8 mouse cellular contexts compared by ENCODE assay signal in genomic region chr8:125950007-125950940, GRCm38 (mm10). TPM values are rescaled to one million over a fixed set of nuclear protein-coding genes. Genes with fewer than 3 reads are reported as not detected.
DNase-seq lines count a peak whose midpoint lies in the region; ATAC-seq lines count a peak whose summit lies in the region.

No protein-coding gene starts in this region.

- no peak overlapping the region for H3K4me3 ChIP-seq in hindbrain, embryonic 13.5 days

- no peak overlapping the region for H3K27ac ChIP-seq in hindbrain, embryonic 13.5 days

- H3K27me3 ChIP-seq in hindbrain, embryonic 13.5 days = peaks cover 10% of the 10 kb centered on the region; the same call in 1 of the 2 replicates

- H3K9ac ChIP-seq in hindbrain, embryonic 13.5 days = no peak overlapping the region

- ATAC-seq in hindbrain, embryonic 13.5 days (ENCODE audit: low FRiP score) = peak; percentile 86

- no peaks in the 10 kb centered on the region for H3K36me3 ChIP-seq in hindbrain, embryonic 13.5 days

- DNase-seq in R1 (ENCODE audit: low read depth, low spot score) = peak; percentile 96
- peak; percentile 78 to 89 for DNase-seq in cerebellum, postnatal 25 days
- DNase-seq in frontal cortex, postnatal 25 days (ENCODE audit: low spot score in 2 of 2) = peak; percentile 54 to 76
- peak; percentile 82 to 96 for DNase-seq in layer of hippocampus, postnatal 14 days (ENCODE audit: low spot score in 2 of 2)
- peak; percentile 86 for DNase-seq in lung, postnatal 14 days
- peak; percentile 97 for DNase-seq in retina, postnatal 1 day
- DNase-seq in urinary bladder, adult 18-20 months (ENCODE audit: low spot score in 2 of 2) = peak; percentile 34 to 70

- no peaks in the 10 kb centered on the region for H3K4me1 ChIP-seq in hindbrain, embryonic 13.5 days (replicated peaks)

- H3K4me2 ChIP-seq in hindbrain, embryonic 13.5 days = no peak overlapping the region

- WGBS in hindbrain, embryonic 13.5 days = 25% methylated on average over 23 of the region's 23 CpGs

- no peaks in the 10 kb centered on the region for H3K9me3 ChIP-seq in hindbrain, embryonic 13.5 days

RNA-seq across cellular contexts. Expression of gene Map3k21, which starts 40.0 kb away (rescaled TPM):
- polyA plus RNA-seq in hindbrain, embryonic 13.5 days (2015; fragmentation: Nextera tagmentation; extraction: Ambion mirVana) = 0.29 and 0.48 TPM in 2 replicates
- 1 to 10 TPM; 1.7 TPM for total RNA-seq in layer of hippocampus, postnatal 14 days (2021)

RNA-seq across cellular contexts. Expression of gene Kcnk1, which starts 44.7 kb away (rescaled TPM):
- polyA plus RNA-seq in hindbrain, embryonic 13.5 days (2015; fragmentation: Nextera tagmentation; extraction: Ambion mirVana) = 10.1 and 13.0 TPM in 2 replicates
- 10 to 100 TPM; 82.8 to 86.9 TPM for total RNA-seq in layer of hippocampus, postnatal 14 days (2021)

RNA-seq across cellular contexts. Expression of gene Pcnx2, which starts 52.2 kb away (rescaled TPM):
- 3.3 and 4.6 TPM in 2 replicates for polyA plus RNA-seq in hindbrain, embryonic 13.5 days (2015; fragmentation: Nextera tagmentation; extraction: Ambion mirVana)
- 10 to 100 TPM; 56.1 to 65.9 TPM for total RNA-seq in layer of hippocampus, postnatal 14 days (2021)
